Mouse (Mus musculus): ENCODE data around the gene Nme9.

Gene Nme9

DNA sequence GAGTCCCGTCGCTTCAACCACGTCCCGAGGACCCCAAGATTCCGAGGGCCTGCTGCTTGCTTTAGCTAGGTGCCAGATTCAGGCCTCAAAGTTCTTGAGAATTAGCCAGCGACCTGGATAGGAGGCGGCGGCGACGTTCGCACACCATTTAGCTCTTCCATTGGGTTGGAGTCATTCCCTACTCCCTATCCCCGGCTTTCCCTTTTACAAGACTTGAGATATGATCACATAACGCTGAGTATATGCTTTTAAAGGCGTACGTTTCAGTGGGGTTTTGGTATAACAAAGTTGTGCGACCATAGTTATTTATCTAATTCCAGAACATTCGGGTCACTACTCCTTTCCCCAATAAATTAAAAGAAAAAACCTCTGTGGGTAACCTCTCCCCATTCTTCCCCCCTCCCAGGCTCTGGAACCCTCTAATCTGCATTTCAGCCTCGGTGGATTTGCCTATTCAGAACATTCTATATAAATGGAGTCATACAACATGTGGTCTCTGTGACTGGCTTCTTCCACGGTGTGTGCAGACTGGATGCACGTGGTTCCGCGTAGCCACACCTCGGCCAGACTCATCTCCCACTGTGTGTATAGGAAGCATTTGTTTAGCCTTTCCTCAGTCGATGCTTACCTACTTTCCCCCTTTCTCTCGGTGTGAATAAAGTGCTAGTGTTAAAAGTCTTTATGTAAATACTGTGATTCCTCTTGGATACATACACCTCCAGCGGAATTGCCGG lies 14.1 kb upstream of the Nme9 start, which contains the start of gene Mras:
Gene Mras (minus strand): TSS at position 351 of the 734 bp plus-strand sequence.
- DNase-seq (ENCODE audit: low spot score): no peak

DNA sequence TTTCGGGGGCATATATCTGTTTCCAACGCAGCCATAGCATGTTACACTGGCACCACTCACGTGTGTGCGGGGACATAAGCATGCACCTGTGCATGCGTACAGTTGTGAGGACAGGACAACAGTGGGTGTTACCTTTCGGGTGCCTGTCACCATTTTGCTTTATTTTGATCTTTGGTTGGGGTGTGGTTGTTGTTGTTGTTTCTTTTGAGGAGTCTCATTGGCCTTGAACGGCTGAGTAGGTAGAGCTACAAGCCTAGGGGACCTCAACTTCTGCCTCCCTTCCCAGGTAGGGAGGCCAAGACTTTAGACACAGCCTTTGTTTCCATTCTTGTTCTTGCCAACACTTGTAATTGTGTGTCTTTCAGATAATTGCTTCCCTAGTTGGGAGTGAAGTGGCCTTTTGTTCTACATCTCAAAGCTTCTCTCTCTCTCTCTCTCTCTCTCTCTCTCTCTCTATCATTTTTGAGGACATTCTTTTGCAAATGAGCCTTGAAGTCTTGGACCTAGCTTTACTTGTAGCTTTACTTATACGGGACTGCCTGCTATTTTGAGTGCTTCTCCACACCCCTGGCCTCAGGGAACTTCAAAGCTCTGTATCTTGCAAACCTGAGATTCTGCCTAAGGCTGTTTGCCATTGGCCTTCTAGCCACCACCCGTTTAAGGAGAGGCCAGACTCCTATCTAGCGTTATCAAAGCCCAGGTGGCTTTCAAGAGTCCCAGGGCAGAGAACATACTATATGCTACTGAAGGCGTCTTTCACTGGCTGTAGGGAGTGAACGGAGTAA lies 13.3 kb upstream of the Nme9 start:
- no peak for DNase-seq (ENCODE audit: low spot score)

DNA sequence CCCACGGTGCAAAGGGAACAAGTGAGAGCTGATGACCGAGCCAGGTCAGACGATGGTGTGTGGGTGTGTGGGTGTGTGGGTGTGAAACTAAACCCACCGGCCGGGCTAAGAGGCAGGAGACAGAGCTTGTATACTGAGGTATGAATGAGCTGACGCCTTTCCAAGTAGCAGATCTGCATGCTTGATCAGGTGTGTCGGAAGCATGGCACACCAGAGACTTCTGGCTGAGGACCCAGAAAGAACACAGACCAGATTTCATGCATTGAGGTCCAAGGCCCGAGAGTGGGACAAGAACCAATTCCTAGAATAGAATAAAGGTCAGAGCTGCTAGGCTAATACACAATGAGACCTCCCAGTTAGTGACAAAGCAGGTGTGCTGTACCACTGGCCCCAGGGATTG lies 12.2 kb upstream of the Nme9 start:
- no peak for DNase-seq (ENCODE audit: low spot score)

DNA sequence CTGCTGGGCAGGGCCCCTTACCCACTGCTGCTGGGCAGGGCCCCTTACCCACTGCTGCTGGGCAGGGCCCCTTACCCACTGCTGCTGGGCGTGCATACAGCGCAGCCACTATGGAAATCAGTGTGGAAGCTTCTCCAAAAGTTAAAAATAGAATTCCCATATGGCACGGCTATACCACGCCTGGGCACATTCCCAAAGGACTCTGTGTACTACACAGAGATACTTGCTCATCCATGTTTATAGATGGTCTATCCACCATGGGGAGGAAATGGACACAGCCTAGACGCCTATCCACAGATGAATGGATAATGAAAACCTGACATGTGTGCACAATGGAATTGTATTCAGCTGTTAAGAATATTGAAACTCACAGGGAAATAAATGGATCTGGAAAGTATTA lies 10.3 kb upstream of the Nme9 start:
- no peak for DNase-seq (ENCODE audit: low spot score)

DNA sequence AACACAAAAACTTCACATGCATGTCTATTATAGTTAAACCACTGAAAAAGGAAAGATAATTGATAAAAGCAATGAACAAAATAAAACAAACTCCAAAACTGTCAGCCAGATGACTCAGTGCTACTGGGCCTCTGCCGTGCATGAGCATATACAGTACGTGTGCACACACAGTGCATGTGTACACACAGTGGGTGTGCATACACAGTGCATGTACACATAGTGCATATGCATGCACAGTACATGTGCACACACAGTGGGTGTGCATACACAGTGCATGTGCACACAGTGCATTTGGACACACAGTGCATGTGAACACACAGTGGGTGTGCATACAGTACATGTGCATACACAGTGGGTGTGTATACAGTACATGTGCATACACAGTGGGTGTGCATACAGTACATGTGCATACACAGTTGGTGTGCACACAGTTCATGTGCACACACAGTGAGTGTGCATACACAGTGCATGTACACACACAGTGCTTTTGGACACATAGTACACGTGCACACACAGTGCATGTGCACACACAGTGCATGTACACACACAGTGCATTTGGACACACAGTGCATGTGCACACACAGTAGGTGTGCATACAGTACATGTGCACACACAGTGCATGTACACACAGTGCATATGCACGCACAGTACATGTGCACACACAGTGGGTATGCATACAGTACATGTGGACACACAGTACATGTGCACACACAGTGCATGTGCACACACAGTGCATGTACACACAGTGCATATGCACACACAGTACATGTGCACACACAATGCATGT lies 9.4 kb upstream of the Nme9 start:
- DNase-seq (ENCODE audit: low spot score): no peak

DNA sequence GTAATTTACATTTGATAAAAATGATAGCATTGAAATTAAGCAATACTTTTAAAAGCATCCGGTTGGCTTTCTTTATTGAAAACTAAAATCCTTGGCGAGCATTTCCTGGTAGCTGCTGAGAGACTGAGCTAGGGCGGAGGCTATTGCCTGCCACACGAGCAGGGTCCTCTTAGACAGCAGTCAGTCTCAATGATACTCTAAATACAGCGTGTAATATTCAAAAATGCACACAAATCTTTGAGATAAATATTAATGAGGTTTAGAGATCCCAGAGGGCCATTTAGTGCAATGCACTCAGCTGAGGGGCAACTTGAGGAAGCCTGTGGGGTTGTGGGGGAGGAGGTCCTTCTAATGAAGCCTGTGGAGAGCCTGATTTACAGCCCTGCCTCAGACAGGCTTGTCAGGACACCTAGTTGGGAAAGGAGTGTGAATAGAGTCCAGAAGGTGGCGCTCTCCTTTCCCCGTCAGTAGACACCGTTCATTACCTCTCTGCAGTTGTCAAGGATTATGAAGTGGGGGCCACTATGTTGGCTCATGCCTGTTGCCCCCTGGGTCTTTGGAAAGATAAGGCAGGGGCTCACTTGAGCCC lies 6.6 kb upstream of the Nme9 start:
- DNase-seq (ENCODE audit: low spot score): no peak

DNA sequence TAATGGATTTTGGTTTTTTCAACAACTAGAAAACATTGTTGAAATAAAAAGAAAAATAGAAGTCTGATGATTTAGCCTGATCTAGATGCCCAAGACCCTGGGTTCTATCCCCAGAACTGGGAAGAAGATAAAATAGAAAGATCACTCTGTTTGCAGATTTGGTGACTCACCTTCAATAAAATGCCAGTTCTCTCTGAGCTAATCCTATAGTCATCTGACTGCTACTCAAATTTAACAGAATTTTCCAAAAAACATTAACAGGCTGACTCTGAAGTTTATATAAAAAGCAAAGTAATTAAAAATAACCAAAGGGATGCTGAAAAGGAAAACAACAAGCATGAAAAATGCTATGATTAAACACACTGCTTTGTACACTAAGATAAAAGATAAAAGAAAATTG lies 5.0 kb upstream of the Nme9 start:
- no peak for DNase-seq (ENCODE audit: low spot score)

DNA sequence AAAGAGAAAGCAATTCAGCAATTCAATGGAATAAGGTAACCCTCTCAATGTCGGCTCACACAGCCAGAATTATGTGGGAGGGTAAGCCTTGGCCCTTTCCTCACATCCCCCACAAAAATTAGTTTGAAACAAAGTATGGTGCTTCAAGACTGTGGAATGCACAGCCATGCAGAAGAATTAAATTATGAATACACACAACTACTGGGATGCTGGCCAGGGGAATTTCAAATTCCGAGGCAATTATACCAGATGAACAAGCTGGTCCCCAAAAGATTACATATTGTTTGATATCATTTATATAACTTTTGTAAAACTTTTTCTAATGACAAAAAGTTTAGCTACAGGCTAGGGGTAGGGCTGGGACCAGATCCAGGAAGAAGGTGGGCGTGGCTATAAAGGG lies 4.0 kb upstream of the Nme9 start:
- DNase-seq (ENCODE audit: low spot score): peak; percentile 63

DNA sequence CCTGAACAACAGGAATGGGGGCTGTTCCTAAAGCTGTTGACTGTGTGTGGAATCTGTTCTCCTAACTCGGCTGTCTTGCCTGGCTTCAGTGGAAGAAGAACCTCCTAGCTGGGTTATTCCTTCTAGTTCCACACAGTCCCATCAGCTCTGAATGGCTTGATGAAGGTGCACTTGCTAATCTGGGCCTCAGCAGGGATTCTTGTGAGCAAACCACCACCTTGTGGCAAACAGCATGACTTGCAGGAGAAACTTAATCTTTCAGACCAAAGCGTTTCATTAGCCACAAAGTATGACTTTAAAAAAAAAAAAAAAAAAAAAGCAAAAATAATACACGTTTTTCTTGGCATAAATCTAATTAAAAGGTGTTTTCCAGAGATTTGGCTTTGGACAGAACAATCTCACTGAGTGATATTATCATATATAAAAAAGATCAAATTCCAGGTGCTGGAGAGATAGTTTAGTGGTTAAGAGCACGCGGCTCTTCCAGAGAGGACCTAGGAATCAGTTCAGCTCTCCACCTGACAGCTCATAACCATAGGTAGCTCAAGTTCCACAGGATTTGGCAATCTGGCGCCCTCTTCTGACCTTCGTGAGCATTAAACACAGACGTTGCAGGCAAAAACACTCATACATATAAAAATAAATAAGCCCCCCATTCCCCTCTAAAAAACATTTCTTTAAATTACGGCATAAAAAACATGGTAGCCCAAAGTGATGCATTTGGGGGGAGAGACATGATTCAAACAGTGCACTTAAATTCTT lies 1.2 kb upstream of the Nme9 start:
- no peak for DNase-seq (ENCODE audit: low spot score)

DNA sequence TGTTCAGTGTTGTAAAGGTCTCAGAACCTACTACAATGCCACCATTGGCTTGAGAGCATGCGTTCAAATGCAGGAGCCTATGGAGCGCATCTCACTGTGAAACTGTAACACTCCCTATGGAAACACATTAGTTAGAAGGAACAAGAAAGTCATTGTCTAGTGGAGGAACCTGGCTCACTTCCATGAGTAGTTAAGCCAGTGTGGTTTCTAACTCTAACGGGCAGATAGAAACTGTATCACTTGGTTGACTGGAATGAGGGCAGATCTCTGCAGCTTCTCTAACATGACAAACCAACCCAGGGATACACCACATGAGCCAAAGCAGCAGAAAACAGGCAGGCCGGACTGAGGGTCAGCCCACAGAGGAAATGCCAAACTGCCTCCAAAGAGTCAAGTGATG lies 2.9 kb downstream of the Nme9 start:
- no peak for DNase-seq (ENCODE audit: low spot score)

DNA sequence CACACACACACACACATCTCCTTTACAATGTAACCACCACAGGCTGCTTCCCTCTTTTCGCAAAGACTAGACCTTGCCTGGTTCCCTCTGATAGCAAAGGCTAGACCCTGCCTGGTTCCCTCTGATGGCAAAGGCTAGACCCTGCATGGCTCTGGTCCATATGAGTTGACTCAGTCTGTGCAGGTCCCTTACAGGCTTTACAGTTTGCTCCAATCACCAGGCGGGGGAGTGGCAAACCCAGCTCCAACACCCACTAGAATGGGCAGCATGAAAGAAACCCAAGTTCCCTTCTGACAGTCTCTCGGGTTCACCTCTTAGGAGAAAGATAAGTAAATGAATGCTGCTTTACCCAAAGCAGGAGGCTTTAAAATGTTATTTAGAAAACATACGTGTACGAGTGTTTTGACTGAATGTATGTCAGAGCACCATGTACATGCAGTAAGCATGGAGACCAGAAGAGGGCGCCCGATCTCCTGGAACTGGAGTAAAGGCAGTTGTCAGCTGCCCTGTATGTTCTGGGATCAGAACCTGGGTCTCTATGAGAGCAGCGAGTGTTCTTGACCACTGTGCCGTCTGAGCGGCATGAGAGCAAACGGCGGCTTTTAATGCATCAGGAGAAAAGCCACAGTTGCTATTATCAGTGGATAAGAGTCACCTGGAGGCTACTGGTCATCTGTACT lies 7.4 kb downstream of the Nme9 start:
- DNase-seq (ENCODE audit: low spot score): peak; percentile 84

DNA sequence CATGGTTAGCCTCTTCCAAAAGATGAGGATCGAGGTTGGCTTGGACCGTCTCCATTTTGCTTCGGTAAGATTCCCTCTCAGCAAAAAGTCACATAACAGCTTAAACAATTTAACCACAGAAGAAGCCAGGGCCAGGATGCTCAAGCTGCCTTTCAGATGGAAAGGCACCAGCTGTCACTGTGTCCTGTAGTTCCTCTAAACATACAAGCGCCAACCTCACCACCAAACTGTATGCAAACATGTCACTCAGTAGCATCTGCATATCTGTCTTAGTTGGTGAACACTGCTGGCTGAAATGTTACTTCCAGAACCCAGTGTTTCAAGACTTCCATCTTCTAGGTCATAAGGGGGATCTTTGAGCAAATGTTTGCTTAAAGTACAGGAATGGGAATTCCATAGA lies 8.5 kb downstream of the Nme9 start:
- DNase-seq (ENCODE audit: low spot score): no peak

DNA sequence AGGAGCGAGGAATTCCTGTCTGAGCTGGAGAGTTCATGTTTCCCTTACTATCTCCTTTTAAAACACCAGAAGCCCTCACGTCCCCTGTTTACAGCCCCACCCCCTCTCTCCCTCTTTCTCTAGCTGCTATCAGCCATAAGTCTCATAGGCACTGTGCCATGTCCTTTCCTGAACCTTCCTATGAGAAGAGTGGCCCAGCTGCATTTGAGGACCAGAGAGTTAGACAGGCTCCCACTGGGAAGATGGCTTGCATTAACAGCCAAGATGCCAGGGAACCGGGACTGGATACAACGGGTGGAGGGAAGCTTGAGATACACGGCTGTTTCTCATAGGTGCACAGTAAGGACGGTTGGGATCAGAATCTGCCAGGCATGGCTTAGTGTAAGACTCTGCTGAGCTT lies 13.6 kb downstream of the Nme9 start:
- no peak for DNase-seq (ENCODE audit: low spot score)

DNA sequence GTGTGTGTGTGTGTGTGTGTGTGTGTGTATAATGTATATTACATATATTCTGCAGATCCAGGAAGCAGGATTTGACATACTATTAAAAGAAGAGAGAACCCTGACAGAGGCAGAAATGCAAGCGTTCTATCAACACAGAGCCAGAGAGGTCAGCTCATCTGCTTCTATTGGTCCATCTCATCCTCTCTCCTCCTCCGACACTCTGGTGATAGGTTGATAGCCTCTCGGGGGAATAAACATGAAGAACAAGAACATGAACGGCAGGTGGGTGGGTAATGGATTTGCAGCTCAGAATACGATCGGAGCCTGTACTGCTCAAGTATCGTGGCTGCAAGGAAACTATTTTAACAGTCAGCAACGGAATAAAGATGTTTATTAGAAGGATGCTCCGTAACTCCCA lies 17.3 kb downstream of the Nme9 start:
- DNase-seq (ENCODE audit: low spot score): no peak

DNA sequence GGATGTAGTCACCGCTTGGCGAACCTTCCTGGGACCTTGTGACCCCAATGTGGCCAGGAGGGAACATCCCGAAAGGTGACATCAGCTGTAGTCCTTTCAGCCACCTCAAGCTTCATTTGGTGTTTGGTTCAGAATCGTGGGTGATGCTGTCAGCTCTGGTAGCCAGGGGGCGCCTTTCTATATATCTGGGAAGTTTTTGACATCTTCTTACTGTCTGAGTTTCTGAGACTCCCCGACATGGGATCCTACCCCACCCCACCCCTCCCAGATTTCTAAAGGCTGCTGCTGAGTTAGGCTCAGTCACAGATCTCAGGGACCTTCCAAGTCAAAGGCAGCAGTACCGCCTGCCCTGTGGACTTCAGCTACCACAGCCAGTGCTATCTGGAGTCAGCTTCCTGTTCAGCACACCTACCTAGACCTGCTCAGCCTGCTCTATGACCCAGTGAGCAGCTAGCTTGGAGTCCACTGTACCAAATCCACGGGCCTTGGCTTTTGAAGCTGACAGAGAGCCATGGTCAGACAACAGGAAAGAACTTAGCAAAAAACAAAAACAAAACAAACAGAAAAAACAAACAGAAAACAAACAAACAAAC lies 18.5 kb downstream of the Nme9 start:
- DNase-seq (ENCODE audit: low spot score): peak; percentile 68

DNA sequence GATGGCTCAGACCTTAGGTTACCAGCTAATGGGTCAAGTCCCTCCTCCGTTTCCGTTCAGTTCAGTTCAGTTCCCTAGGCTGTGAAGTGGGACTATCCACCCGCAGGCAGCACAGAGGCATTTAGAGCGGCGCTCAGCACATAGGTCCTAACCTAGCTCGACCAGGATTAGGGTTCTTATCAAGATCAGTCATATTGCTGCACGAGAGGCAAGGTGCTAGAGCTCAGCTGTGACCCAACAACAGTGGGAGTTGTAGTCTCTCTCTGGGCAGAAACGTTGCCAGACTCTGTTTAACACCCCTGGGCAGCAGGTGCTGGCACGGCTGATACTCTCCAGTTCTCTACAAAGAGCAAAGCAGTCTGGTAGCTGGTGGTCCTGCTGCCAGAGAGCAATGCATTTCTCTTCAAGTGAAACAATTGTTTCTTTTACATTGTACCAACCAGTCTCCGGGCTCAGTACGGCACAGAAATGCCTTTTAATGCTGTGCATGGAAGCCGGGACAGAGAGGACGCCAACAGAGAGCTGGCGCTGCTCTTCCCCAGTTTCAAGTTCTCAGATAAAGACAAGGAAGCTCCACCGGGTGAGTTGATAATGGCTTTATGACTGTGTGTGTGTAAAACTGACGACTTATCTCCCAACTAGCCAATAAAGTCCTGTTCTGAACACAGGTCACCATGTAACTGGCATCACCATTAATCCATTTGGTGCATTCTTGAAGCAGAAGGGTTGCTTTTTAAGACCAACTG lies 19.2 kb downstream of the Nme9 start:
- DNase-seq (ENCODE audit: low spot score): no peak

DNA sequence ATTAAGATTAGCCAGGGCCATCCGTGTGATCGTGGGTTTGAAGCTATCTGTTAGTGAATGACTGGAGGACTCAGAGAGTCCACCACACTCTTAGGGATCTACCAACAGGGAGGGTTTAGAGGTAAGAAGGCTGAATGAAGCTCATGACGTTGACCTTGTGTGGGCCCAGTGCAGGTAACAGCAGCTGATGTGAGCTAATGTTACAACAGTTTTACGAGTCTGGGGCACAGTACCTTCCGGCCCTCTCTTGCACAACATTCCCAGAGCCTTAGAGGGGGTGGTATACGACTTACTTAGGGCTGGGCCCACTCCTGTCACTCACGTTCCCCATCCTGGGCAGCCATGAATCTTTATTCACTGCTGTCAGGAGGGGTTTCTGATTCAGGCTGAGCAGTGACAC lies 20.1 kb downstream of the Nme9 start:
- DNase-seq (ENCODE audit: low spot score): no peak

DNA sequence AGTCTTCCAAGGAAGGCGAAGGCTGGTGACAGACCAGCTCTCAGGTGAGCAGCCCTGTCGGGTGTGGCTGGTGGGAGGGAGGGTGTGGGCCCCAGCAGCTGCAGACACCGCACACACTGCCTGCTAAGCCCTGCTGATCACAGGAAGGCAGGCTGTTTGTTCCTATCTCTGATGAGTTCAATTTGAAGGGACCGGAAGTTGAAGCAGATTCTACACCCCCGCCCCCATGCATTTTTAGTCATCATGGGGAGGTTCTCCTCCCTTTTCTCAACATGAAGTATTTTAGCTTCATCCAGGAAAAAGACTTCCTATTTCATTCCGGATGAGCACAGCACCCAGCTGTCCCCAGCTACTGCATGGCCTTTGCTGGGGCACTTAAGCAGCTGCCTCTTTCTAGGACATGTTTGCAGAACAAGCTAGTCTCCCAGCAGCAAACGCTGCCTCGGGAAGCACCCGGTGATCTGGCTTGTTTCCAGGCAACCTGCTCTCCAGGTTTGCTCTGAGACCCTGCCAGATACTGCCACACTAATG lies 28.0 kb downstream of the Nme9 start:
- DNase-seq (ENCODE audit: low spot score): no peak

DNA sequence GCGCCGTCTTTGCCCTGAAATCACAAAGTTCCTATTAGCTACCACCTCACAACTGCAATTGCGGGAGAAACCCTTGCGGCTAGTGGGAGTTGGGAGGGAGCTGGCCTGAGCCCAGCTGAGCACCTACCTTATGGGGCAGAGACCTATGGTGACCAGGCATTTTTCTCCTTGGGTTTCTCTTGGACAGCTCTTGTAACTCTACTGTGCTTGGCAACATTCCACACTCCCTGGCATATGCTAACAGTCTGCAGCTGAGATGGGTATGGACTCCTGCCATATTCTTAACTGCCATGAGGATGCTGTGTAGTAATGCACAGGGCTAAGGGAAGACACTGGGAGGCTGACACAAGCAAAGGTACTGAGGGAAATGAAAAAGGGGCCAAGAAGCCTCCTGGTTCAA lies 29.5 kb downstream of the Nme9 start:
- no peak for DNase-seq (ENCODE audit: low spot score)

DNA sequence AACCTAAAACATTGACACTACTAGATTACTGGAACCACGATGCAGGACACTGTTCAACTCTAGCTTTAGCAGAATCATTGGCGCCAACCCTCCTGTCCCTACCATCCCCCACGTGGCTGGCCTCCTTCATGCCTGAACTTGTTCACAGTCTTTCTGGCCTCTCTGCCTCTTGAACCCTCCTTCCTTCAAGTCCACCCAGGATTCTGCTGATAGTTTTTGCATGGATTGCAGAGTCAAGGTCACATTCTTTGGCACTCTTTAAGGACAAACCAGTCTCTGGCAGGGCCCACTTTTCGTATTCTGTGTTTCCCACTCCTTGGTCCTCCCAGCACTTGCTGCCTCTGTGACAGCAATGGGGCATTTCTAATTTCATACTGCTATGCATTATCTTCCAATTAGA lies 31.9 kb downstream of the Nme9 start:
- DNase-seq (ENCODE audit: low spot score): peak; percentile 64

Data from testis, postnatal 10 days (tissue).